Mouse (Mus musculus) MN1 (cell line): ENCODE measurements around the gene Psg17.
"Not testable (repeated sequence)": the region's sequence is repeated elsewhere in the genome, so short reads cannot be mapped to it uniquely, and the experiment has no call there.

Experiments used
- DNase-seq: peaks from one replicate; pipeline ENCODE4 v3.0.0-alpha.2; 2016; ENCODE audit warnings: low spot score

Psg17 gene

GRCm38 (mm10) chr7:18821507-18821906 is at the start of gene Psg17:
TSS of gene Psg17 (minus strand) at chr7:18821607.
- no peak for DNase-seq

GRCm38 (mm10) chr7:18871031-18871430 is 49.6 kb upstream of the Psg17 start, which contains the start of gene Pglyrp1:
TSS of gene Pglyrp1 (plus strand) at chr7:18871331.
- DNase-seq = not testable (repeated sequence)

GRCm38 (mm10) chr7:18868491-18868890 is 47.1 kb upstream of the Psg17 start:
- no peak for DNase-seq

- DNase-seq = no peak
These were observed 41.4 kb upstream of the Psg17 start for GRCm38 (mm10) chr7:18862801-18863200.

GRCm38 (mm10) chr7:18858310-18858916 is 37.0 kb upstream of the Psg17 start:
- DNase-seq = no peak

- no peak for DNase-seq
These were observed 27.0 kb upstream of the Psg17 start for GRCm38 (mm10) chr7:18848395-18848794.

- DNase-seq = no peak
These were observed 23.4 kb upstream of the Psg17 start for GRCm38 (mm10) chr7:18844811-18845210.

- no peak for DNase-seq
These were observed 19.8 kb upstream of the Psg17 start for GRCm38 (mm10) chr7:18841174-18841567.

- no peak for DNase-seq
These were observed 19.2 kb upstream of the Psg17 start for GRCm38 (mm10) chr7:18840386-18841173.

- DNase-seq = no peak
These were observed 18.5 kb upstream of the Psg17 start, which contains the start of gene Mill2 for GRCm38 (mm10) chr7:18839865-18840264. TSS of gene Mill2 (plus strand) at chr7:18839966.

DNA sequence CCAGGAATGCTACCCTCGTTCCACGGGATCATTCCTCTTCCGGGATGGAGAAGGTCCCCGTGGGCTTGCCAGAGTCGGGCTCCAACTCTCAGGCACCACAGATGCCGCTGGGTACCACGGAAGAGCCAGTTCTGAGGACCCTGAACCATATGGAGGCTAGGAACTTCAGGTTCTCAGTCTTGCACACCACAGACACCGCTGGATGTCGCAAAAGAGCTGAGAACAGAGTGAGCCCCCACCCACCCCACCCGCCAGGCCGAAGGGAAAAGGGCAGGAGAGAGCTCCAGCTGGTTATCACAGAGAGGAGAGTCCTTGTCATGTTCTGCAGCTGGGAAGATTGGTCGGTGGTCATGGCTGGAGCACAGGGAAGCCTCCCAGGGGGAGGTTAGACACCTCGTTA is 10.9 kb upstream of the Psg17 start:
- no peak for DNase-seq

GRCm38 (mm10) chr7:18829545-18829944 is 8.1 kb upstream of the Psg17 start:
- DNase-seq = no peak

DNA sequence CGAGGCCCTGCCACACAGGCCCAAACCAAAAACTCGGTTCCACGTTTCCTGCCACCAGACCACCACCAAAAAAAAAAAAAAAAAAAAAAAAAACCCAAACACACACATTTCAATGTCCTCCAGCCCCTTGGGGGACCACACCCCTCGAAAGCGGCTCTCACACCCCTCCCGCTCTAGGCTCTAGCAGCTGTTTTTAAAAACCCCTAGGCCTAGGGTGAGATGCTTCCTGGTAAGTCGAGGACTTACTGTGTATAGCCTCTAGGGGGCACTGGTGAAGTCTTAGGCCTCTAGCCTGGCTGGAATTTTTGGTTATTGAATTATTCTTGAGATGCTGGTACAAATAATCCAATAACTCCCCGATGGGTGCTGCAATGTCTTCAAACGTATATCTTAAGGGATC is 7.2 kb upstream of the Psg17 start:
- no peak for DNase-seq

DNA sequence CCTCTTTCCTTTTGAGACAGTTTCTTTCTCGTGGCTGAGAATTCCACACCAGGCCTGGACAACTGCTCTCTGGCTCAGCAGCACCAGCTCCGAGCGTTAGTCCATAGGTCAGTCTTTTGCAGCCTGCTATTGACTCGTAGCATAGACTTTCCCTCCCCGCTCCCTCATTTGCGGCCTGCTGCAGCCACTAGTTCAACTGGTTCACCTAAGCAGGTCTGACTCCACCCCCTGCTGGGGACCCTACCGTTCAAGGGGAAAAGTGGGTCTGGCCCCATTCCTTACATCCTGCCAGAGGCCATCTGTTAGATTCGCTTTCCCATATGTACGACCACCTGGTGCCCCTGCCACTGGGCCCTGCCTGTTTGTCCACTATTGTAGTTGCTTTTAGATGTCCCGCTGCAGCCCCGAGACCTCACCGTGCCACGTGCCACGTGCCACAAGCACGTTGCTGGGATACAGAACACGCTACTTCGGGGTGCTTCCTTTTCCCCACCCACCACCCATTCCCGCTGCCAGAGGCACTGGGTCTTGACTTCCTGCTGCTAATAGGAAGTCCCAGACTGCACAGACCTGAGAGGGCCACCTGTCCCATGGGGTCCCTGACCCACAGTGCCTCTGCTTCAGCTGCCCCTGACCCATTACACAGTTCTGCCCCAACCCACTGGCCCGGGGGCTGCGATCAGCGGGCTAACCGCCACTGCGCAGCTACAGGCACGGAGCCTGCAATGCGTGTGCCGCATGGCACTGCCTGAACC is 6.6 kb upstream of the Psg17 start:
- DNase-seq = no peak

DNA sequence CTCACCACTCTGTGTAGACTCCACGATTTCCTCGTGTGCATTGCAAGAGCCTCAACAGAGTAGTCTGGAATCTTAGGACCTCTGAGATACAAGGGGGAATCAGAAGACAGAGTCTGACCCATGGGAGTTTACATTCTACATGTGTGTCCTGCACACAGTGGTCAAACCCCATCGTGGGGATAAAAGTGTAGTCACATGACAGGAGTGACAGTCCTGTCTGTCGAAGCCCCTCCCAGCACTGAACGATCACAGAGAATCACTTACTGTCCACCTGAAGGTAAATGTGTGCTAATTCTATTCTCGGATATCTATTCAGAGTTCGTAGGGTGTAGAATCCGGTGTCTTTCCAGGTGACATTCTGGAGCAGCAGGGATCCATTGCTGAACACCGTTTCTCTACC is 3.1 kb downstream of the Psg17 start:
- no peak for DNase-seq

- DNase-seq = no peak
These were observed 17.9 kb downstream of the Psg17 start for GRCm38 (mm10) chr7:18803526-18803925.

GRCm38 (mm10) chr7:18799129-18799528 is 22.3 kb downstream of the Psg17 start:
- no peak for DNase-seq

DNA sequence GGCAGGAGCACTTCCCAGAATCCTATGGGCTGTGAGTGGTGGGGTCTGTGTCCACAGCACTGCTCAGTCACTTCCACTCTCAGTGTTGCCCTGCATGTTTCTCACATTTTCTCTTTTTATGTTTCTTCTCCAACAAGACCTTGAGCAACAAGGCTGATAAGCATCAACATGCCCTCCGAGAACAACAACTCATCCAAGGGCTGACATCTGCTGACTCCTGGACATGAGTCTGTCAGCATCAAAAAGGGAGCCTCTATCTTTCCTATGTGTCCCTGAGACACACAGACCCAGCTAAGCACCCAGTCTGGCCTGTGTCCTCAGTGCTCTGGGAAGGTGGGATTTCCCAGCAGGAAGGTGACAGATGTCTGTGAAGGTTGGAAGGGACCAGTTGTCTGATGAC is 23.0 kb downstream of the Psg17 start, which contains the start of gene Psg19:
Gene Psg19, minus strand, starts transcription at position 101 of the 400 bp plus-strand sequence.
- DNase-seq = no peak

DNA sequence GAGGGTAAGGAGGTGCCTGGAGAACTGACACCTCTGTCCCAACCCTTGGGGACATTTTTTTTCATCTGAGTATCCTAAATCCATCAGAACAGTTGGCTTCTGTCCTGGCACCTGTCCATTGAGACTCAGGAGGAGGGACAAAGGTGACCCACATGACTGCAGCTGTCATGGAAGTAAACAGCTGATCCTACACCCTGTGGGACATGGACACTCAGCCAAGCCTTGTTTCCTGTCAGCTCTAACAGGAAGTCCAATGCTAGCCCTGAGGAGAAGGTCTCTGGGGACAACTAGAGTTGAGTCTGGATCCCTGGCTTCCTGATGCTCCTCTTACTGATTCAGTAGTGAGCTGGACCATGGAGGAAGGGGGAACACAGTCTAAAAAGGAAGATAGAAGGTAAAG is 30.7 kb downstream of the Psg17 start:
- DNase-seq = not testable (repeated sequence)

DNA sequence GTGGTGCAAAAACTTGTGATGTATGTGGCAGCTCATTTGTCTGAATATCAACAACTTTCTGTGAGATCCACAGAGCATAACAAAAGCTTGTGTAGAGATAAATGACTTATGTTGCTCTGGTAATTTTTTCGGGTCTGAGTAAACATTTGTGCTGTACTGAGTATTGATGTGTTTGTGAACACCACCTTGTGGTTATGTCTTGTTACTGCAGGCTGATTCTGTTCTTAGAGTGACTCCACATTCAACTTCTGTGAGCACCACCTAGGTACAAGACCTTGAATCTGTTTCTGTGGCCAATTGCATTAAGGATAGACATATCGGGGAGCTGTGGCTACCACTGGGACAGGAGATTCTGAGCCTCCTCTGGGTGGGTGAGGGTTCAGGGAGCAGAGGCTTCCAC is 40.1 kb downstream of the Psg17 start:
- DNase-seq = not testable (repeated sequence)

DNA sequence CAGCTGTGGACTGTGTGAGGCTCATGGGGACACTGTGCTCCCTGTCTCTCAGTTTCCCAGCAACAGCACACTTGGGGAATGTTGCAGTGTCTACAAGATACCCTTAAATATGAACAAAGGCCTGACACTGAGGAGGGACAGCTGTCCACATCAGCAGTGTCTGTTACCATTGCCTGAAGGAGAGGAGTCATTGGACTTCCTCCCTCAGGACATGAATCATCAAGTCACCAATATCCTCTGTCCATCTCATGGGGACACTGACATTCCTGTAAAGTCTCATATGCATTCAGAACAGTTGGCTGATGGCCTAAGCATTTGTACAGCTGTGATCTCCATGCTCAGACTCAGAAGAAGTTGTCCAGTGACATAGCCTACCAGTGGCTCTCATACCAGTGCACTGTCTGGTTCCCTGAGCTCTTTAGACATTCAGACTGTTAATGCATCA is 42.0 kb downstream of the Psg17 start:
- DNase-seq = no peak
